Mouse (Mus musculus) forebrain, embryonic 11.5 days (tissue): ENCODE measurements around the gene Hivep3. TPM values are rescaled to one million over a fixed set of nuclear protein-coding genes. Genes with fewer than 3 reads are reported as not detected.

Experiments
- ATAC-seq: fragments of 200-750 bp; cut with Nextera tagmentation; replicated peaks from 2 replicates; pipeline ENCODE4 v1.8.0; 2017; ENCODE audit warnings: moderate TSS enrichment; ENCODE audit not compliant: low FRiP score
- DNase-seq: peaks from one replicate; pipeline ENCODE4 v3.0.0-alpha.2; 2017; ENCODE audit warnings: low spot score
- H3K27ac ChIP-seq: fragments of 300-500 bp; sonication (generic); 2 replicates; pipeline ENCODE4 v1.5.1; 2014; ENCODE audit warnings: low read depth, low read length
- H3K27me3 ChIP-seq: fragments of 300-500 bp; sonication (generic); 2 replicates; pipeline ENCODE4 v1.6.1; 2014; ENCODE audit warnings: mild to moderate bottlenecking, low read length, mixed read lengths; ENCODE audit not compliant: control insufficient read depth, insufficient read depth
- H3K36me3 ChIP-seq: fragments of 300-500 bp; sonication (generic); 2 replicates; pipeline ENCODE4 v1.6.1; 2014; ENCODE audit warnings: mild to moderate bottlenecking, low read length, moderate library complexity, mixed read lengths; ENCODE audit not compliant: control insufficient read depth, insufficient read depth
- H3K4me1 ChIP-seq: fragments of 300-500 bp; sonication (generic); replicated peaks from 2 replicates; pipeline ENCODE4 v1.6.1; 2014; ENCODE audit warnings: low read length, mixed read lengths; ENCODE audit not compliant: control insufficient read depth, insufficient read depth
- H3K4me2 ChIP-seq: fragments of 300-500 bp; sonication (generic); 2 replicates; pipeline ENCODE4 v1.6.1; 2014; ENCODE audit warnings: low read depth, mild to moderate bottlenecking, low read length, moderate library complexity, mixed read lengths; ENCODE audit not compliant: severe bottlenecking
- H3K4me3 ChIP-seq: fragments of 300-500 bp; sonication (generic); 2 replicates; pipeline ENCODE4 v1.5.1; 2014; ENCODE audit warnings: low read depth, low read length
- H3K9ac ChIP-seq: fragments of 300-500 bp; sonication (generic); 2 replicates; pipeline ENCODE4 v1.6.1; 2014; ENCODE audit warnings: low read length
- H3K9me3 ChIP-seq: fragments of 300-500 bp; sonication (generic); 2 replicates; pipeline ENCODE4 v1.6.1; 2016; ENCODE audit warnings: low read length, mixed read lengths; ENCODE audit not compliant: control insufficient read depth
- WGBS: fragments of 180-500 bp; shearing (Covaris S2); extraction: QIAGEN DNeasy Blood & Tissue Kit; methylation state at CpG from one replicate; pipeline ENCODE4 v1.1.7; 2014; 5-methylcytosine and 5-hydroxymethylcytosine counted together
- polyA plus RNA-seq: library from polyadenylated mRNA; unstranded; fragments of >200 nt; fragmentation: Nextera tagmentation; extraction: Ambion mirVana; gene quantifications from 2 replicates; pipeline ENCODE4 v1.2.1, GENCODE M21; 2014

Gene Hivep3
- polyA plus RNA-seq, 1 experiment from 2014 or later, result 2.2 TPM

GRCm38 (mm10) chr4:119903806-119904205, 170.2 kb downstream of the Hivep3 start:
- Histone ChIP-seq H3K36me3 (no peaks in the 10 kb centered on the region), H3K4me1 (no peaks in the 10 kb centered on the region), H3K9me3 (no peaks in the 10 kb centered on the region), H3K4me3 (no peak overlapping the region), H3K27ac (no peak overlapping the region), H3K9ac (no peak overlapping the region), H3K4me2 (no peak overlapping the region), H3K27me3 (no peaks in the 10 kb centered on the region)
- no peak for ATAC-seq
- WGBS, result 33% methylated on average over 1 of the region's 1 CpGs
- DNase-seq, result no peak

DNA sequence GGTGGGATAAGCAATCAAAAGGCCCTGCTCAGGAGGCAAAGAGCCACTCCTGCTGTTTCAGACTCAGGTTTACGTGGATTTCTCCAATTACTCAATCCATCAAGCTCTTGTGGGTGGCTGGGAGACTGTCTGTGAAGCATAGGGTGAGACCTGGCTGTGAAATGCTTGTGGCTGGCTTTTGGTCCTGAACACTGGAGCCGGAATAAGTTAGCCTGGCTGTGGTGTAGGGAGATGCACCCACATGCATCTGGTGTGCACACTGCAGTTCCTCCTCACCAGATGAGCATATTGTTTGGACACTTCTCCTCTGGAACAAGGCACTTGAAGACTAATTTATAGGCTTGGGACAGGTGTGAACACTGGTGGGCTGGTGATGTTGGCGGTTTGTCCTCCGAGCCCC, 170.7 kb downstream of the Hivep3 start:
- WGBS, result 89% methylated on average over 4 of the region's 4 CpGs
- no peaks in the 10 kb centered on the region for H3K36me3 ChIP-seq
- H3K9ac ChIP-seq, result no peak overlapping the region
- H3K4me1 ChIP-seq, result no peaks in the 10 kb centered on the region
- ATAC-seq, result no peak
- H3K27ac ChIP-seq, result no peak overlapping the region
- H3K4me2 ChIP-seq, result no peak overlapping the region
- H3K4me3 ChIP-seq, result no peak overlapping the region
- no peak for DNase-seq
- H3K9me3 ChIP-seq, result no peaks in the 10 kb centered on the region
- no peaks in the 10 kb centered on the region for H3K27me3 ChIP-seq

DNA sequence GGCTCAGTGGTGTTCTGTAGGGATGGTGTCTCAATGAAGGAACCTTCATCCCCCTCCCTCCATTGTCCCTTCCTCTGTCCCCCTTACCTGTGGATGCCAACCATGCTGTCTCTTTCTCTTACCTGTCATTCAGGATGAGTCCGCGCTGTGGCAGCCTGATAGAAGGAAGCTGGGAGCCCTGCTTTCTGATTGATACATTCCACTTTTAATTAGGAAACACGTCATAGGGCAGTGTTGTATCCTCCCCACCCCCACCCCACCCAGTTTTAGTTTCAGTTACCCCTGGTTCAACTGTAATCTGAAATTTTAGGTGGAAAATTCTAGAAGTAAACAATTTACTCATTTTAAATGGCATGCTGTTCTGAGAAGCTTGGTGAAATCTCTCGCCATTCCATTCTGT, 173.5 kb downstream of the Hivep3 start:
- Histone ChIP-seq H3K27me3 (no peaks in the 10 kb centered on the region), H3K4me1 (no peaks in the 10 kb centered on the region)
- DNase-seq, result no peak

DNA sequence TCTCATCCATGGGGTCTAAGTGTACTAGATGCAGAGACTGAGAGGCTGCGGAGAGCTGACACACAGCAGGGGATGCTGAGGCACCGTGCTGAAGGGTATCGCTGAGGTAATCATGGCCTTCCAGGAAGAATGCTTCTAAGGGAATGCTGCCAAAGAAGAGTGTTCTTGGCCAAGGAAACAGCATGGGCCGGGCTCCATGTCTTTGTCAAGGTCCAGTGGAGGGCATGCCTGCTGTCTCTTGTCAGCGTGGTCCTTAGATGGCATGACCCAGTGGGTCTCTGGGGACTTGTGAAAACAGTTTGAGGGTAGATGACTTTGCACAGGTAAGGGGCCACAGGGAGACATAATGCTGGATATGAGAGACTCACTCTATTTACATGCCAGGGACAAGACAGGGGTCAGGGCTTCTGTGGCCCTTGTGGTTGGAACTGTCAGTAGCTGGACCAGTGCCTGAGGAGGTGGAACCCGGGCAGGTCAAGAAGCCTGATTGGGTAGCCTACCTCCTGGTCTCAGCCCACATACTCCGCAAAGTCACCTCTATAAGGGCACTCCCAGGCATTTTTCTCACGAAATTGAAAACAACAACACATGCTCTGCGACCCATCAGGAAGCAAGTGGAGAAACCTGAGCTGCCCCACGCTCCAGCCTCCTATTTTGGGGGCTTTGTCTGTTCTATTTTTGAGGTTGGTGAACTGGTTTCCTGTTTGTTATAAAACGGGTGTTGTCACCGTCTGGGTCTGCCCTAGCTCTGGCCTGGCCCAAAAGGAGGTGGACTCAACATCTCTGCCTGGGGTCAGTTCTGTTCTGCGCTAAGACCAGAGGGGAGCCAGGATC, 177.7 kb downstream of the Hivep3 start:
- no peak overlapping the region for H3K4me3 ChIP-seq
- DNase-seq, result no peak
- H3K36me3 ChIP-seq, result no peaks in the 10 kb centered on the region
- ATAC-seq, result no peak
- H3K27ac ChIP-seq, result no peak overlapping the region
- no peak overlapping the region for H3K9ac ChIP-seq
- WGBS, result 83% methylated on average over 13 of the region's 13 CpGs
- no peaks in the 10 kb centered on the region for H3K9me3 ChIP-seq
- H3K27me3 ChIP-seq, result no peaks in the 10 kb centered on the region
- no peaks in the 10 kb centered on the region for H3K4me1 ChIP-seq
- H3K4me2 ChIP-seq, result no peak overlapping the region

More for the DNA sequence above, 173.5 kb downstream of the Hivep3 start:
- Histone ChIP-seq H3K4me2 (no peak overlapping the region), H3K4me3 (no peak overlapping the region), H3K9me3 (no peaks in the 10 kb centered on the region), H3K27ac (no peak overlapping the region), H3K36me3 (no peaks in the 10 kb centered on the region), H3K9ac (no peak overlapping the region)
- ATAC-seq, result no peak
- 91% methylated on average over 4 of the region's 4 CpGs for WGBS

GRCm38 (mm10) chr4:119912216-119912615, 178.6 kb downstream of the Hivep3 start:
- Histone ChIP-seq H3K9ac (no peak overlapping the region), H3K4me2 (no peak overlapping the region), H3K9me3 (no peaks in the 10 kb centered on the region), H3K4me3 (no peak overlapping the region), H3K4me1 (no peaks in the 10 kb centered on the region), H3K27me3 (no peaks in the 10 kb centered on the region), H3K36me3 (no peaks in the 10 kb centered on the region), H3K27ac (no peak overlapping the region)
- DNase-seq (no peak), ATAC-seq (no peak)
- WGBS, result 69% methylated on average over 2 of the region's 2 CpGs

- Histone ChIP-seq H3K4me3 (no peak overlapping the region), H3K27ac (no peak overlapping the region), H3K9me3 (no peaks in the 10 kb centered on the region), H3K4me2 (no peak overlapping the region), H3K4me1 (no peaks in the 10 kb centered on the region), H3K27me3 (no peaks in the 10 kb centered on the region), H3K9ac (no peak overlapping the region), H3K36me3 (no peaks in the 10 kb centered on the region)
- WGBS, result 6% methylated on average over 4 of the region's 4 CpGs
- DNase-seq (no peak), ATAC-seq (no peak)
Measured at GRCm38 (mm10) chr4:119914194-119914593, 180.6 kb downstream of the Hivep3 start.

GRCm38 (mm10) chr4:119915069-119915468, 181.5 kb downstream of the Hivep3 start:
- WGBS, result 91% methylated on average over 2 of the region's 2 CpGs
- H3K9me3 ChIP-seq, result no peaks in the 10 kb centered on the region
- H3K4me2 ChIP-seq, result no peak overlapping the region
- H3K4me1 ChIP-seq, result no peaks in the 10 kb centered on the region
- DNase-seq, result no peak
- no peaks in the 10 kb centered on the region for H3K36me3 ChIP-seq
- H3K9ac ChIP-seq, result no peak overlapping the region
- no peaks in the 10 kb centered on the region for H3K27me3 ChIP-seq
- ATAC-seq, result no peak
- H3K27ac ChIP-seq, result no peak overlapping the region
- H3K4me3 ChIP-seq, result no peak overlapping the region

DNA sequence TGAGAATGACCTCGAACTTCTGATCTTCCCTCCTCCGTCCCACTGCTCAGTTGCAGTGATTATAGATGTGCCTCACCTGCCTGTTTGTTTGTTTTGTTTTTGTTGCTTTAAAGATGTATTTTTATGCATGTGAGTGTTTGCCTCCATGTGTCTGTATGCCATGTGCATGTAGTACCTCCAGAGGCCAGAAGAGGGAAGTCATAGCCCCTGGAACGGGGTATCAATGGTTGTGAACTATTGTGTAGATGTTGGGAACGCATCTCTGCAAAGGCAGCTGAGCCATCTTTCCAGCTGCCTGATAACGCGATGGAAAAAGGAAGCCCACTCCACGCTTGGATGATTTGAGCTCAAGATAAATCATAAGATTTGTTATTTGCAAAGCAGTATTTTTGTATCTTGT, 183.9 kb downstream of the Hivep3 start:
- H3K9ac ChIP-seq, result no peak overlapping the region
- no peaks in the 10 kb centered on the region for H3K9me3 ChIP-seq
- H3K27ac ChIP-seq, result no peak overlapping the region
- H3K36me3 ChIP-seq, result no peaks in the 10 kb centered on the region
- H3K27me3 ChIP-seq, result no peaks in the 10 kb centered on the region
- no peak overlapping the region for H3K4me3 ChIP-seq
- no peak for ATAC-seq
- H3K4me2 ChIP-seq, result no peak overlapping the region
- DNase-seq, result peak; percentile 49
- 77% methylated on average over 7 of the region's 7 CpGs for WGBS
- no peaks in the 10 kb centered on the region for H3K4me1 ChIP-seq

- H3K27me3 ChIP-seq, result no peaks in the 10 kb centered on the region
- ATAC-seq, result no peak
- no peaks in the 10 kb centered on the region for H3K36me3 ChIP-seq
- no peak overlapping the region for H3K4me3 ChIP-seq
- WGBS, result 77% methylated on average over 5 of the region's 5 CpGs
- no peaks in the 10 kb centered on the region for H3K4me1 ChIP-seq
- no peak overlapping the region for H3K27ac ChIP-seq
- no peaks in the 10 kb centered on the region for H3K9me3 ChIP-seq
- H3K4me2 ChIP-seq, result no peak overlapping the region
- H3K9ac ChIP-seq, result no peak overlapping the region
- DNase-seq, result no peak
Measured at GRCm38 (mm10) chr4:119919349-119919748, 185.8 kb downstream of the Hivep3 start.
